Mouse (Mus musculus): ENCODE data around the gene Rere.

DNA sequence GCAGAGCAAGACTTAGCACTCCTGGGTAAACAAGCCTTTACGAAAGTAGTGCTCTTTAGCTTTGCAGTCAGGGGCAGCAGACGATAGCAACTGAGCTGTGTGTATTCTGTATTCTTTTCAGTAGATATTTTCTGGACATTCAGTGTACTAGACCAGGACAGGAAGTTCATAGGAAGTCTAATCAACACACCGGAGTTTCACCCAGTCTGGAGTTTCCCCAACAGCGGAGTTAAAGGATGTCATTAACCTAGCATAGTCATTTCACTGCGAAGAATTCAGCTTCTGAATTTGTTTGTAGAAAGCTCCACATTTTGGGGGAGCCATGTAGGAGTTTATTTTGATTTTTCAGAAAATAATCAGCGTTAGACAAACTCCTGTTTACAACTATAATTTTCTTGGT, 125.4 kb downstream of the Rere start:
- no peak for TF ChIP-seq CTCF (conservative IDR thresholded peaks at IDR 0.05; ENCODE audit: insufficient read depth, insufficient read length, low read depth, low read length)
- no peak for TF ChIP-seq POLR2A (IDR thresholded peaks at IDR 0.05; ENCODE audit: low read depth, low read length)
